Mouse (Mus musculus) ovary, postnatal 10 days (tissue): ENCODE results near the gene Il10rb.

Experiments used
- DNase-seq: peaks from one replicate; pipeline ENCODE4 v3.0.0; 2022; ENCODE audit warnings: low spot score

Gene Il10rb

GRCm38 (mm10) chr16:91405640-91406584, at the start of gene Il10rb:
TSS of gene Il10rb (plus strand) at chr16:91406164.
- peak; percentile 52 for DNase-seq

GRCm38 (mm10) chr16:91356760-91357525, 49.0 kb upstream of the Il10rb start:
- no peak for DNase-seq

- no peak for DNase-seq
Measured at GRCm38 (mm10) chr16:91357526-91357900, 48.5 kb upstream of the Il10rb start.

- no peak for DNase-seq
Measured at GRCm38 (mm10) chr16:91358555-91358954, 47.4 kb upstream of the Il10rb start.

GRCm38 (mm10) chr16:91359531-91359930, 46.4 kb upstream of the Il10rb start:
- no peak for DNase-seq

GRCm38 (mm10) chr16:91360162-91360561, 45.8 kb upstream of the Il10rb start:
- DNase-seq, result no peak

- DNase-seq, result no peak
Measured at GRCm38 (mm10) chr16:91362006-91362405, 44.0 kb upstream of the Il10rb start.

- DNase-seq, result no peak
Measured at GRCm38 (mm10) chr16:91362616-91363272, 43.2 kb upstream of the Il10rb start.

GRCm38 (mm10) chr16:91363483-91363882, 42.5 kb upstream of the Il10rb start:
- no peak for DNase-seq

- no peak for DNase-seq
Measured at GRCm38 (mm10) chr16:91366567-91366966, 39.4 kb upstream of the Il10rb start.

- DNase-seq, result no peak
Measured at GRCm38 (mm10) chr16:91367066-91367465, 38.9 kb upstream of the Il10rb start.

- peak; percentile 69 for DNase-seq
Measured at GRCm38 (mm10) chr16:91372577-91373472, 33.1 kb upstream of the Il10rb start, which contains the start of gene Ifnar2. TSS of gene Ifnar2 (plus strand) at chr16:91372783.

- DNase-seq, result no peak
Measured at GRCm38 (mm10) chr16:91373473-91374252, 32.3 kb upstream of the Il10rb start.

GRCm38 (mm10) chr16:91374253-91374634, 31.7 kb upstream of the Il10rb start:
- no peak for DNase-seq

- DNase-seq, result no peak
Measured at GRCm38 (mm10) chr16:91376701-91377100, 29.3 kb upstream of the Il10rb start.

- DNase-seq, result no peak
Measured at GRCm38 (mm10) chr16:91378431-91378986, 27.5 kb upstream of the Il10rb start.

- no peak for DNase-seq
Measured at GRCm38 (mm10) chr16:91378991-91379390, 27.0 kb upstream of the Il10rb start.

GRCm38 (mm10) chr16:91379412-91379811, 26.6 kb upstream of the Il10rb start:
- no peak for DNase-seq

GRCm38 (mm10) chr16:91380151-91380550, 25.8 kb upstream of the Il10rb start:
- no peak for DNase-seq

GRCm38 (mm10) chr16:91381606-91382005, 24.4 kb upstream of the Il10rb start:
- no peak for DNase-seq
